Mouse (Mus musculus) adrenal gland, adult 10 weeks (tissue): Measurements from ENCODE around the gene Ciao2a. TPM values are rescaled to one million over a fixed set of nuclear protein-coding genes. Genes with fewer than 3 reads are reported as not detected.

Source experiments
- polyA plus RNA-seq: library from polyadenylated mRNA; stranded (reverse); fragments of 350-450 nt; fragmentation: Illumina TruSeq; extraction: RNeasy Lipid Tissue Mini Kit (QIAGEN cat#74804); gene quantifications from one replicate; pipeline ENCODE4 v1.2.3, GENCODE M21; 2014; ENCODE audit warnings: low read depth, low replicate concordance

Ciao2a gene
- polyA plus RNA-seq, result 145 TPM

DNA sequence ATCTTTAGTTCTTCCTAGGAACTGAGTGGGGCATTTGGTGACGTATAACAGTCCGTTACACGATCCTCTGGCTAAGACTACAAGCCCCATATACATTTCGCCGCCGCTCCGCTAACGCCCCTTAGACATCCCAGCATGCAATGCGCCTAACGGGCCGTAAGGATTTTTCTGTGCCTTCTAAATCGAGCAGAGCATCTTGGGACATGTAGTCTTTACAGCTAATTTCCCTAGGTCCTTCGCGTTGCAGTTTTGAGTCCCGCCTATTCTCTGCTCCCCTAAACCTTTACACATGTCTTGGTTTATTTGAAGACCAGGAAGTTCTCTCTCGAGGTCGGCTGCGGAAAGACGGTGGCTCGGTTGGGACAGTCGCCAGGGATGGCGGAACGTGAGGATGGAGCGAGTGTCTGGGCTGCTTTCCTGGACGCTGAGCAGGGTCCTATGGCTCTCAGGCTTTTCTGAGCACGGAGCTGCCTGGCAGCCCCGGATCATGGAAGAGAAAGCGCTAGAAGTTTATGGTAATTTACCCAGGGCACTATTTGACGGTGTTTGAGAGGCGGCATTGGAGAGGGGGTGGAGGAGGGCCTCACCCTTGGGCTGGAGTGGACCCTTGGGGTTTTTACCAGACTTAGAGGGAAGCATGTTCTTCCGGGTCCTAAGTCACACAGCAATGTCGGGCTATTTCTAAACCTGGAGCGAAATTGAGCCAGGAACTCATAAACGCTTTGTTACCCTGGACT is at the start of gene Ciao2a, which contains the start of gene Snx1:
Gene Ciao2a (plus strand): TSS at position 156 of the 737 bp plus-strand sequence.
Gene Snx1 (minus strand): TSS at position 132 of the 737 bp plus-strand sequence.

DNA sequence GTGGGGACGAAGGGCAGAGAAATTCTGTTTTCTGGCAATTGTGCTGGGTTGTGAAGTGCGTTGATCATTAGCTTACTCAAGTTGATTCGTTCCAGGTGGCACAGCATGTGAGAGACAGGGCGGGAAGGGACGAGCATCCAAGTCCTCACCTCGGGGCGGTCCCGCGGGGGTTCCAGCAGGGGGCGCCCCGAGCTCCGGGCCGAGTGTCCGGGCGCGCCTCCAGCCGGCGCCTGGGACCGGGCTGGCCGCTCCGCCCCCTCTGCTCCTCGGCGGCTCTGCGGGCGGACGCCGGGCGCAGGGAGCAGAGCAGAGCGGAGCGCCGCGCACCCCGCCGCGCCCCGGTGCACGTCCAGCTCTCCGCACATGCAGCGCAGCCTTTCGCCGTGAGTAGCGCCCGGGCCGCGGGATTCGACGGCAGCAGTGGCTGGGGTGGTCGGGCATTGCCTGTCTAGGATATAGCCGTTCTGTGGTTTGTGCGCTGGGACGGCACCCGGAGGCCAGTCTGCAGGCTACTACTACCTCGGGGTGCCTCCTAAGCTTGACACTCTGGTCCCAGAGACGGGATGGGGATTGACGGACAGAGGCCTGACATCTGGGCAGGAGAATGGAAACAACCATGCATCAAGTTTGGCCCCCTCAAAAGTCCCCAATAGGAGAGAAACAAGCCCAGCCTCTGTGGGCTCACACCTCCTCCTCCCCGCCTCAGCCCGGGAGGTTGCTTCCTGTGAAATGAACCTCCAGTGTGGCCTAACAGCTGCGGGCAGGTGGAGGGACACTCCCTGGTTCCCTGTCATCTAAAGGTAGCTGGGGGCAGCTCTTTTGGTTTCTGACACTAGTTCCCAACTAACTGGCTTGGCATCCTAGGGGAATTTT is 31.8 kb downstream of the Ciao2a start, which contains the start of gene Dapk2:
Gene Dapk2 (plus strand): TSS at position 266 of the 873 bp plus-strand sequence.

Other genes starting within 250 kb of the Ciao2a start
- 7.6 TPM for gene Pclaf, start 236.4 kb upstream of the Ciao2a start, polyA plus RNA-seq
- gene Trip4, start 217.8 kb upstream of the Ciao2a start, polyA plus RNA-seq, result 78.8 TPM
- gene Csnk1g1, start 217.7 kb upstream of the Ciao2a start, polyA plus RNA-seq, result 25.6 TPM
- 144 TPM for gene Ppib, start 66.4 kb upstream of the Ciao2a start, polyA plus RNA-seq
- not detected for gene Snx22, start 56.9 kb upstream of the Ciao2a start, polyA plus RNA-seq
- gene Snx1, start within 50 bp of the Ciao2a start, polyA plus RNA-seq, result 163 TPM
- 6.8 TPM for gene Dapk2, start 31.6 kb downstream of the Ciao2a start, polyA plus RNA-seq
- 33.8 TPM for gene Herc1, start 223.8 kb downstream of the Ciao2a start, polyA plus RNA-seq